Mouse (Mus musculus): ENCODE measurements at regions not wholly inside any gene's neighbourhood (a gene's known extent, or its start where the extent isn't known, plus 50 kb on each side); places are given as distances from the start of the nearest gene placed in this dataset.

DNA sequence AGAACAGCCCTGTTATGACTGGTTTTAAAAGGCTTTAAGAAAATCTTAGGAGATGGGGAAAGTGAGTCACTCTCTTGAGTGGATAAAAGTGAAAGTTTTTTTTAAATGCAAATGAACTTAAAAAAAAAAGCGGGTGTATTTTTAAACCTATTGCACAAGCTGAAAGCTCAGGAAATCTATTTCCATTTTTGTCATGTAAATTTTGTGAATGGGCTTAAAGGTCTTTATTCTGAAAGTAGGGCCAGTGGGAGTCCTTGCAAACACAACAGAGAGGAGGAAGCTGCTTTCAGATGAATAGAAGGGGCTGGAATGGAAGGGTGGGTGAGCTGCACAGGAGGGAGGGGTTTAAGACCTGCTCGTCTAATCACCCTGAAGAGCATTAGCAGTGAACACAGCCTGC is 62.9 kb downstream of the Fam84a start:
- DNase-seq (ENCODE audit: low spot score in 2 of 2) = no peak

- DNase-seq (ENCODE audit: low spot score in 2 of 2) = no peak
Observed at GRCm38 (mm10) chr12:14082771-14083170, 69.1 kb downstream of the Fam84a start.

- DNase-seq (ENCODE audit: low spot score in 2 of 2) = no peak
Observed at GRCm38 (mm10) chr12:14079892-14080291, 72.0 kb downstream of the Fam84a start.

- DNase-seq (ENCODE audit: low spot score in 2 of 2) = peak in 1 of 2 experiments; percentile 34
Observed at GRCm38 (mm10) chr12:14069049-14069448, 82.8 kb downstream of the Fam84a start.

- DNase-seq (ENCODE audit: low spot score in 2 of 2) = no peak
Observed at GRCm38 (mm10) chr12:14065401-14065800, 86.5 kb downstream of the Fam84a start.

- no peak for DNase-seq (ENCODE audit: low spot score in 2 of 2)
Observed at GRCm38 (mm10) chr12:14063276-14063675, 88.6 kb downstream of the Fam84a start.

DNA sequence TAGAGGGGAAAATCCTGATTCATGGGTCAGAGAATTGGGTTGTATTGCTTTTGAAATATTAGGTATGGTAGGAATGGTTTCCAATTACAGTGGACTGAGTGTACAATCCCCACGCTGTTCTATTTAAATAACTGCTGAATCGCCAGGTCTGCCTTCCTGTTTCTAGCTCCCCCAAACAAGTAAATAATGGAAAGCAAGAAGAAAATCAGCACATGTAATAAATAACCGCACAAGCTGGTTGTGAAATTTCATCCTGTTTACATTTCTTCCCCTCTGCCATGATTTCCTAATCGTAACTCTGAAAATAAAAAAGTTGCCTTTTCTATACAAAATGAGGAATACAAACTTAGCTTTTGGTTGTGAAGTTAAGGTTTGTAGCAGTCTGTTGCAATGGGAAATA is 95.7 kb downstream of the Fam84a start:
- DNase-seq (ENCODE audit: low spot score in 2 of 2) = no peak

DNA sequence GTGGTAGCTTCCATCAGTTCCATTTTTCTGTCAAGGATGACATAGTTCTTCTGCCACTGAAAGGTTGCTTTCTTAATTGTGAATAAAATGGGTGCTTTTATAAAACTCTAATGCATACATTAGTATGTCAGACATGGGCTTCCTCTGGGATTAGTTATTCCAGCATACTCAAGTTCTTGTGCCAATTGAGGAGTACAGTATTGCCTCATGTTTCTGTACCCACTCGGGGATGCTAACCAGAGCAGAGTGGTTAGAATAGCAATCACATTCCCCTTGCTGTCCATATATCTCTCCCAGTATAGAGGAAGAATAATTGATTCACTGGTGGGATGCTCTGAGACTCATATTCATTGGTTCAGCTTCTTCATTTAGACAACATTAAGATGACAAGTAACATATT is 119.5 kb downstream of the Fam84a start:
- no peak for DNase-seq (ENCODE audit: low spot score in 2 of 2)

DNA sequence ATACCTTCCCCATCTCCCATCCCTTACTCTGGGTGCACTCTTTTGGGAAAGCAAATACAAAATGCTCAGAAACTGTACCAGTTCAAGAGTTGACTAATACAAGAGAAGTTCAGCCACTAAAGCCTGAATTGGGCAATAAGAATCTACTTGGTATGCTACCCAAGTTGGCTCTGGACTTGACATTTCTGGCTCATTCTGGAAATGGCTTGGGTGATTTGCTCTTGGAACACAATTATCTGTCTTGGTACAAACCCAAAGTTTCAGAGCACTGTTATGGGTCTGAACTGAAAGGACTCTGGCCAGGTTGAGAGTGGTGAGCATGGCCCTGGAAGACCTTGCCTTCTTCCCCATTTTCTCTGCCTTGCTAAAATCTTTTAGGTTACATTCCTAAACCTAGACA is 136.6 kb downstream of the Fam84a start:
- no peak for DNase-seq (ENCODE audit: low spot score in 2 of 2)

DNA sequence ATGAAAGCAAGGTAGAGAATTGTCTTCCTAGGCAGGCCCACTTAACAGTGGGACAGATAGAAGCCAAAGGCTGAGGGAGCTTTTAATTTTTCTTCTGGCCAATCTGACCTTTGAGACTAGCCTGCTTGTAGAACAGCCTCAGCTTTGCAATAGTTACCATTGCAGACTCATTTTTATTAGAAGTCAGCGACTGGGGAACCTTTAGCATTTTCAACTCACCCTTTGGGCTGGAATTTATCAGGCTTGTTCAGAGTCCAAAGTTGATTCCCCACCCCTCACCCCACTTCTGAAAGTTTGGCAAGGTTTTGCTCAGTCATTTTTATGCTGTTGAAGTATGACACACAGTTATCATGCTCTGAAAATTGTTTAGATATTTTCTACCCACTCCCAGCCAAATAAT is 145.9 kb downstream of the Fam84a start:
- DNase-seq (ENCODE audit: low spot score in 2 of 2) = no peak

DNA sequence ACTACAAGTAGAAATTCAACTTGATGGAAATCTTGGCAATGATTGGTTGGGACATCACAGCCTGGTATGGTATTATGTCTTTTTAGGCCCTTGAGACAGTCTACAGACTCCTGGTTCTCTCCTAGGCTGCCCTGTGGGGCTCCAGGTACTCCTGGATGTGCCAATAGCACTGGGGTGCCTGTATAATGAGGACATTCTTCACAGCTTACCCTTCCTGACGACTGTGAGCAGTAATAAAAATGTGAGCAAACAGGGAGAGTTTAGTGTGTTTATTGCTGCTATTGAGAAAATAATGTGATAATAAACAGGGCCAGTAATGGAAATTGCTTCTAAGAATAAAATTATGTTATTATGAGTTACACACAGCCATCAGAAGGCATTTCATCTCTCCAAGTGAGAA is 150.2 kb downstream of the Fam84a start:
- DNase-seq (ENCODE audit: low spot score in 2 of 2) = no peak

DNA sequence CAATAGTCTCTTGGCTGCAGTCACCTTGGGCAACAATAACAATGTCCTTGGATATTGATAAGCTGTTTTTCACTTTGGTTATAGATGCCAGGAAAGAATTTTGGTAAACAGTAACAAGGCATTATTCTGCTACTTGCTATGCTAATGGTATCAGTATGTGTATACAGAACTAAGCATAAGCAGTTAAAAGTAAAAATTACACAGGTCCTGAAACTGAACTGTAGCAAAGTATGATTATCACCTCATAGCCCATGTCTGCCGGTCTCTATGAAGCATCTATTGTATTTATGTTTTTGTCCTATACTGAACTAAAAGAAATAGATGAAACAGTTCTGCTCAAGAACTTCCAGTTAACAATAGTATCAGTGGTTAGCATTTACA is 167.5 kb downstream of the Fam84a start:
- no peak for DNase-seq (ENCODE audit: low spot score in 2 of 2)

DNA sequence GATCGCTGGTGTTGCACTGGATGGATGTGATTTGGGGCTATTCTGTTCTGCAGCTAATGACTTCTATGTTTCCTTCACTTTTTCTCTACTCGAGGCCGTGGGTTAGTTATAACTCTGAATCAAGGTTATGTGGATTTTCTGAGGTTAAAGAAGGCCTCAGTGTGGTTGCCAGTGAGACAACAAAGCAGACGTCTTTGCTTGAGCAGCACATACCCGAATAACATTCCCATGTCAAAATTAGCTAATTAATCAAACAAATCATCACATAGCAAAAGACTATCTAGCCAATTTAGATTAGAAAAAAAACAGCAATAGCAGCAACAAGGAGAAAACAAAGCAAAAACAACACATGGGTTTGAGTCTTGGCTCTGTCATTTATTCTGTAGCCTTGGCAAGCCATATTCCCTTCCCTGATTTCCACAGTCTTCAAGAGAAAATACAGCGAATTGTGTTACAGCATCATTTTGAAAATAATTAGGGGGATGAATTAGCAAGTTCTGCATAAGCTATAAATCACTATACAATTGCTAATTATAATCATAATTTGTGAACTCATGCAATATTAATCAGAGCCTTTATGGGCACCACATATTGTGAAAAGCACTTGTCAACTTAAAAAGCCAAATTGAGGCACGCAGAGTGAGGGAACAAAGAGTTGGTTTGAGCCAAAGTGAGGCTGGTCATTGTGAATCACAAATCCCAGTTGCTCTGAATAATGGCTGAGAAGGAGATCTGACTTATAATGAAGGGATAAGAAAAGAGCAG is 168.0 kb downstream of the Fam84a start:
- no peak for DNase-seq (ENCODE audit: low spot score in 2 of 2)

GRCm38 (mm10) chr12:13964537-13964936 is 187.3 kb downstream of the Fam84a start:
- no peak for DNase-seq (ENCODE audit: low spot score in 2 of 2)

DNA sequence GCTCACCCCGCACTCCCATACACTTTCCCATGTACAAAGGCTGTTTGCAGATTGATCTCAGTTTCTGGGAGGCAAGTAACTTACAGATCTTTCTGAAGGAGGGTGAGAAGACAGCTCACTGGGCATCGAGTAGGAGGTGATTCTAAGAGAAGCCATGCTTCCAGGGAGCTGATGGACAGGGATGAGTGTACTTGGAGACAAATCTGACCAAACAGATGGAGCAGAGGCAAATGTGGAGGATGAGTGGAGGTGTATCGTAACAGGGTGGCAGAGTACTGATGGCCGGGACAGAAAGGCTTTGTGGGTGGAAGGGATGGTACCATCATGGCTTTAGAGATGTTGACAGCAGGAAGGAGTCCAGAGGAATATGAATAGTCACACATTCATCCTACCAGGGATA is 212.4 kb downstream of the Fam84a start:
- no peak for DNase-seq (ENCODE audit: low spot score in 2 of 2)

DNA sequence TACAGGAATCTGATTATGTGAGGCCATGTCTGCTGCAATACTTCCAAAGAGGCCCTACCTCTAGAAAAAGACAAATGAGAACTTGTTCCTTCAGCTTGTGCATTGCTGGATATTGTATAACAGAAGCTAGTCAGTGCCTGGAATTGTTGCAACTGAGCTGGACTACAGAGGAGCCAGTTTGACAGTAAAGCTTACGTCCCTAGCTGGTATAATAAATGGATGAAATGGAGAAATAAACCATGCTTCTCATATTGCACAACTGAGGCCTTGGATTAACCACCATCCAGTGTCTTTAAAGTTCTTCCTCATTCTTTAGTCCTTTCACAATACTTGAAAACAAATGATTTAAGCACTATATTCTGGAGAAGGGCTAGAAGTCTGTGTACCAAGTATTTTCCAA is 230.8 kb downstream of the Fam84a start:
- DNase-seq (ENCODE audit: low spot score in 2 of 2) = no peak

- DNase-seq (ENCODE audit: low spot score in 2 of 2) = no peak
Observed at GRCm38 (mm10) chr12:13883317-13883716, 268.5 kb downstream of the Fam84a start.

DNA sequence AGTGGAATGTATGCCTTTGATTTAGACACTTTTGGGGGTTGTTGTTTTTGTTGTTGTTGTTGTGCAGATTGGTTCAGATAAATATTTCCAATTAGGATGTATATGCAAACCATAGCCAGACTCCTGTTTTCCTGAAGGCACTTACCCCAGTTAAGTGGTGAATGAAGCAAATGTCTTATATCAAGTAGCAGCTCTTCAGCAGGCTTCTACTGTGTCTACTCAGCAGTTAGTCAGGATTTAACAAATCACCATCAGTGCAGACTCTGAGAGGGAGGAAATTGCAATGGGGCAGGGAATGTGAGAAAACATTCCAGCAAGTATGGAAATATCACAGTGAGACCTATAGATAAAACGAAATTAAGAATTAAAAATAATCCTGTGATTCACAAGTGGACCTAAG is 282.7 kb downstream of the Fam84a start:
- DNase-seq (ENCODE audit: low spot score in 2 of 2) = no peak

- no peak for DNase-seq (ENCODE audit: low spot score in 2 of 2)
Observed at GRCm38 (mm10) chr12:13861226-13861625, 290.6 kb downstream of the Fam84a start.

- peak; percentile 15 to 33 for DNase-seq (ENCODE audit: low spot score in 2 of 2)
Observed at GRCm38 (mm10) chr12:13844532-13845485, 307.0 kb downstream of the Fam84a start.

DNA sequence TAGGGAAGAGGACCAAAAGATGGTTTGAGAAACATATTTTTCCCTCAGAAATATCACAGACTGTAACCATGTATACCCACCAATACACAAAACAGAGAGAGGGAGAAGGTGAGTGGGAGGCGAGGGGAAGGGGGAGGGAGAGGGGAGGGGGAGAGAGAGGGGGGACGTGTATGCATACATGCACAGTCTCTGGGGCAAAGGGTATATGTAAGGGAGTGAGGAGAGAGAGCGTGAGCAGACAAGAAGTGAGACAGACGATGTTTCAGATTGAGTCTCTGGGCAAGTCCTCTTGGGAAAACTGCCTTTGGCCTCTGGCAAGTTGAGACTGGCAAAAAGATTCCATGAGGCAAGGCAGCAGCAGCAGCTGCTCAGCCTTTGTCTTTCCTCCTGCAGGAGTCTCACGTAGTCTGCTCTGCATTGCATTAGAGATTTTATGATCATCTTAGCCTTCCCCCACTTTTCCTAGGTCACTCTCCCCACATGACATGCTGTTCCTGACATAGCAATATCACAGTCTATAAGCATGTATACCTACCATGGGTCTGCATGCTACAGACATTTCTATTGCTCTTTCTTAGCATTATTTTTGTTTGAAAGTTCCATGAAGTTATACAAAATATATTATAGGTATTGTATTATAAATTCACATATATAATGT is 308.3 kb downstream of the Fam84a start:
- peak; percentile 11 for DNase-seq (ENCODE audit: low spot score in 2 of 2)

GRCm38 (mm10) chr12:13841238-13841637 is 310.6 kb downstream of the Fam84a start:
- DNase-seq (ENCODE audit: low spot score in 2 of 2) = no peak
